Mouse (Mus musculus) naive thymus-derived CD4-positive, alpha-beta T cell, adult 2 months (primary cell): Measurements from ENCODE around the gene Ddx46.

Source experiments
- DNase-seq: peaks from one replicate; pipeline ENCODE4 v3.0.0-alpha.2; 2011; ENCODE audit warnings: low read depth

Gene Ddx46

DNA sequence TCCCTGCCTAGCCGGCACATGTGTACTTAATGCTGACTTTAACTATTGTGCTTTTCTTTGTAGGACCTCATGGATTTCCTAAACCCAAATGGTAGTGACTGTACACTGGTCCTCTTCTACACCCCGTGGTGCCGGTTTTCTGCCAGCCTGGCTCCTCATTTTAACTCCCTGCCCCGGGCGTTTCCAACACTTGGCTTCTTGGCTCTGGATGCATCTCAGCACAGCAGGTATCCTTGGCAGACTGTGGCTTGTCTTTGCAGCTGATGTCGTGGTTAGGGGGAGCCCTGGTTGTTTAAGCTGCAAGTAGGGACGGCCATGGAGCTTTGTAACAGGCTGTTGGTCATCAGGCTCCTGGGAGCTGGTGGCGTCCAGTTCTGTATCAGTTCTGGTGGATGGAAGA lies 86.7 kb downstream of the Ddx46 start:
- DNase-seq, result no peak

- no peak for DNase-seq
These were observed 87.2 kb downstream of the Ddx46 start for GRCm38 (mm10) chr13:55721995-55722394.

DNA sequence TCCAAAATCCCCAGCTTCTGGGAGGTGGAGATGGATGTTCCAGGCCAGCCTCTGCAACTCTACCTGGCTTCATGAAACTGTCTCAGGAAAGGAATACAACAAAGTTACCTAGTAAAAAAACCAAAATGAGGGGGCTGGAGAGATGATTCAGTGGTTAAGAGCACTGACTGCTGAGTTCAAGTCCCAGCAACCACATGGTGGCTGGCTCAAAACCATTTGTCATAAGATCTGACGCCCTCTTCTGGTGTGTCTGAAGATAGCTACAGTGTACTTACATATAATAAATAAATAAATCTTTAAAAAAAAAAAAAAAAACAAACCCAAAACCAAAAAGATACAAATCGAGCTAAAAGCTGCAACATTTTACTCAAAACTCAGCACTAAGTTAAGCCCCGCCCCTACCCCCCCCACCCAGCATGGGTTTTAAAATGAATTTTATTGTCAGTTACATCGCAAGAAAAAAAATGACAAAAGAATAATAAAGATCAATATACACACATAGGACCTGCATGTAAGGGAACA lies 91.8 kb downstream of the Ddx46 start:
- no peak for DNase-seq

- DNase-seq, result peak; percentile 88
These were observed 92.5 kb downstream of the Ddx46 start, which contains the start of gene Pcbd2 for GRCm38 (mm10) chr13:55727120-55727838. TSS of gene Pcbd2 (plus strand) at chr13:55727368.

- DNase-seq, result peak; percentile 88
These were observed 93.0 kb downstream of the Ddx46 start for GRCm38 (mm10) chr13:55727839-55728238.

- DNase-seq, result no peak
These were observed 95.9 kb downstream of the Ddx46 start for GRCm38 (mm10) chr13:55730716-55731115.
